Mouse (Mus musculus): ENCODE results near the gene Smoc1. TPM values are rescaled to one million over a fixed set of nuclear protein-coding genes. Genes with fewer than 3 reads are reported as not detected.

Smoc1 gene
- polyA plus RNA-seq, 2 experiments from 2014 or later = 0.53 TPM; not detected in 1

DNA sequence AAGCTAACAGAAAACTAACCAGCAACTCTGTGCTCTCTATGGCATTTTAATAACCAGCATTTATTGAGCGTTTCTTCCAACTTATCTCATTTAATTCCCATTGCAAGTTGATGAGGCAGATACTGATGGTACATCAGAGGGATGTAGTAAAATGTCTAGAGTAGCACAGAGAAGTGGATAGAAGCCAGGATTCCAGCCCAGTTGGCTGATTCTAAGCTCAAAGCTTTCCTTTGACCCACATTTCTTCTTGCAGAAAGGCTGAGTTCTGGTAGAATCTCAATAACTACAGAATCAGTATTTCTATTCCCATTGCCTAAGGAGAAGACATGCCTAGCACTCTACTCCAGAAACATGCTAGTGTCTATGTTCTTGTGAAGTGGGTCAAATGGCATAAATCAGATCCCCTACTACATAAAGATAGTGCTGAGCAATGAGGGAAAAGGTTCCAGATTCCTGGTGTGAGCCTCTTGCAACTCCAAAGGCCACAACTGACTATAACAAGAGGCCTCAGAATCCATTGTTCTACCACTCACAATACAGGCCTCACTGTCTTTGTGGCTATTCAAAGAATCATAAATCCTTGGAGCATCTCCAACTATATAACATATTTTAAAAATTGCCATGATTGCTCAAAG is 207.3 kb downstream of the Smoc1 start:
- ATAC-seq = no peak

DNA sequence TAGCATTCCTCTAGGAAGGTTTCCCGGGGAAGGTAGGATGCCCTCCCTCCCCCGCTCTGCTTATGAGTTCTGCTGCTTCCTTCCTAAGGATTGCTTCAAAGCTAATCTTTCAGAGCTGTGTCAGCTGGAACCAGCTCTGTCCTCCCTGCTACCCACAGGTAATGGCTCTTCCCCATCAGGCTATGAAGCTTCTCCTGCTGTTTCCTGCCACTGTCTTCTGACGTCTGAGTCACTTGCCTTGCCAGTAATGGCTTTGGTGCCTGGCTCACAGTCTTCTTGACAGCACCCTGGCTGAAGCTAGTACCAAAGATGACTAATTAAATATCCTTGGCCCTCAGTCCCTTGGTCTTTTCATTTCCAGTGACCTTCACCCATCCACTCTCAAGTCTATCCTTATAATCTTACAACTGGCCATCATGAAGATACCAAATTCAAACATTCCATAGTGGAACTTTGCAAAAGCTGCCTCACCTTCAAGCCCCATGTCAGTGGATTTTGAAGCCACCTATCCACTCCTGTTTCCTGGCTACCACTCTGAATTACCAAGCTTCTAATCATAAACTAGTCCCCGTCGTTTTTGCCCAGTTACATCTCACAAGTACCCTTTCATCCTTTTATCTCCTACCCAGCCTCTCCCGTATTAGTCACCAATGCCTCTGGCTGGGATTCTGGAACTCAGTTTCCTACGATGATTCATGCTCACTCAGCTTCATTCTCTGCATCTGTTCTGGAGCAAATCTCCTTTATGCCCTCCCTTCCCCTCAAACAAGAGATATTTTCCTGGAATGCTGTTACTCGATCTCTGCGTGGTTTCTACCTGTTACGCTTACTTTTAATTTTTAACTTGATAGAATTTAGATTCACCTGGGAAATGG is 209.1 kb downstream of the Smoc1 start:
- no peak for ATAC-seq

Other genes with a start within 250 kb of the Smoc1 start
- 10 to 100 TPM; 21.8 to 29.4 TPM for gene Susd6, start 236.3 kb upstream of the Smoc1 start, polyA plus RNA-seq (2017; shearing (Covaris generic))
- gene Srsf5, start 81.3 kb upstream of the Smoc1 start, polyA plus RNA-seq (2017; shearing (Covaris generic)) = 100 to 1,000 TPM; 438 to 465 TPM
- 1 to 10 TPM in 1 of 2 experiments, under 1 TPM in 1; 0.52 to 1.4 TPM for gene Slc10a1, start 58.1 kb upstream of the Smoc1 start, polyA plus RNA-seq (2017; shearing (Covaris generic))